Mouse (Mus musculus) layer of hippocampus, postnatal 10 days (tissue): ENCODE results near the gene Zfp710. TPM values are rescaled to one million over a fixed set of nuclear protein-coding genes. Genes with fewer than 3 reads are reported as not detected.

Experiments
- DNase-seq, 2 experiments: peaks; one replicate each; pipeline ENCODE4 v3.0.0; 2021; ENCODE audit warnings: low spot score in 2 of 2
- total RNA-seq, 2 experiments: library from RNA; stranded (reverse); gene quantifications; 2 replicates each; pipeline ENCODE4 v1.2.3; 2021

Gene Zfp710
- total RNA-seq, 2 experiments from 2014 or later, result 18.3 to 19.8 TPM

GRCm38 (mm10) chr7:80055781-80056180 is 31.2 kb downstream of the Zfp710 start:
- DNase-seq, result no peak

GRCm38 (mm10) chr7:80057002-80057691 is 32.5 kb downstream of the Zfp710 start:
- no peak for DNase-seq

GRCm38 (mm10) chr7:80057781-80058180 is 33.2 kb downstream of the Zfp710 start:
- no peak for DNase-seq

GRCm38 (mm10) chr7:80058405-80059063 is 33.9 kb downstream of the Zfp710 start:
- DNase-seq, result no peak

- DNase-seq, result no peak
These were observed 34.6 kb downstream of the Zfp710 start for GRCm38 (mm10) chr7:80059064-80059838.

- DNase-seq, result no peak
These were observed 35.6 kb downstream of the Zfp710 start for GRCm38 (mm10) chr7:80060012-80060778.

GRCm38 (mm10) chr7:80062083-80062826 is 37.6 kb downstream of the Zfp710 start:
- DNase-seq, result no peak

GRCm38 (mm10) chr7:80063244-80063643 is 38.6 kb downstream of the Zfp710 start:
- no peak for DNase-seq

- no peak for DNase-seq
These were observed 39.5 kb downstream of the Zfp710 start for GRCm38 (mm10) chr7:80063902-80064736.

GRCm38 (mm10) chr7:80065250-80065649 is 40.6 kb downstream of the Zfp710 start:
- no peak for DNase-seq

- no peak for DNase-seq
These were observed 42.3 kb downstream of the Zfp710 start for GRCm38 (mm10) chr7:80066675-80067455.

- no peak for DNase-seq
These were observed 43.7 kb downstream of the Zfp710 start for GRCm38 (mm10) chr7:80068341-80068740.

GRCm38 (mm10) chr7:80069615-80070327 is 45.2 kb downstream of the Zfp710 start:
- DNase-seq, result no peak

- DNase-seq, result no peak
These were observed 46.6 kb downstream of the Zfp710 start for GRCm38 (mm10) chr7:80071209-80071608.

GRCm38 (mm10) chr7:80072297-80072696 is 47.7 kb downstream of the Zfp710 start:
- DNase-seq, result no peak

GRCm38 (mm10) chr7:80073506-80073905 is 48.9 kb downstream of the Zfp710 start:
- DNase-seq, result no peak

- no peak for DNase-seq
These were observed 50.4 kb downstream of the Zfp710 start for GRCm38 (mm10) chr7:80074921-80075441.
